Mouse (Mus musculus): ENCODE measurements around the gene Agrp.
"Not testable (repeated sequence)": the region's sequence is repeated elsewhere in the genome, so short reads cannot be mapped to it uniquely, and the experiment has no call there.

Agrp gene

DNA sequence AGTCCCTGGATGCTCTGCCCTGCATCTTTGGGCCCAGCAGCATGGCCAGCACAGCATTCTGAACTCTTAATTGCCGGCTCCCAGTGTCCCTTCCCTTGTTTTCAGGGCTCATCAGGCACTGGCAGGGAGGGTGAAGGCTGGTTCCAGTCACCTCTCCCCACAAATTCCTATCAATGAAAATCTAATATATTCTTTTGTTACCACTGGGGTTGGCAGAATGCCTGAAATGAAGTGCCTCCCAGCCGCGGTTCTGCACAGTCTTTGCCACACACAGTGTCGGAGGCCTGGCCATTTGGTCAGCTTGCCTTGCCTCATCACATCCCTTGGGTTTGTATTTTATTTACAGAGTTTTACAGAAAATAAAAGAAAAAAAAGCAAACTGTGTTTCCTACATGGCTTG lies 15.4 kb downstream of the Agrp start:
- DNase-seq = peak; percentile 52

- peak; percentile 52 for DNase-seq
These were observed 16.1 kb downstream of the Agrp start for GRCm38 (mm10) chr8:105620946-105621720.

DNA sequence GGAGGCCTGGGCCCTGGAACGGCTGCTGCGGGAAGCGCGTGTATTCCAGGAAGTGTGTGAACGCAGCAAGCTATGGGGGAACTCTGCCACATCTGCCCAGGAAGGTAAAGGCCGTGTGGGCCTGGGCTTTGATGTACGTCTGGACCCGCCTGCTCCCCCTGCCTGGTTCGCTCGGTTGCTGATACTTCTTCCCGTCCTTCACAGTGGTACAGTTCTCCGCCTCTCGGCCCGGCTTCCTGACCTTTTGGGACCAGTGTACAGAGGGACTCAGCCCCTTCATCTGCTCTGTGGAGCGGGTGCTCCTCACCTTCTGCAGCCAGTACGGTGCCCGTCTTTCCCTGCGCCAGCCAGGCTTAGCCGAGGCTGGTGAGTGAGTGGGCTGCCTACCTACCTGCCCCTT lies 17.0 kb downstream of the Agrp start:
- DNase-seq = peak; percentile 42

DNA sequence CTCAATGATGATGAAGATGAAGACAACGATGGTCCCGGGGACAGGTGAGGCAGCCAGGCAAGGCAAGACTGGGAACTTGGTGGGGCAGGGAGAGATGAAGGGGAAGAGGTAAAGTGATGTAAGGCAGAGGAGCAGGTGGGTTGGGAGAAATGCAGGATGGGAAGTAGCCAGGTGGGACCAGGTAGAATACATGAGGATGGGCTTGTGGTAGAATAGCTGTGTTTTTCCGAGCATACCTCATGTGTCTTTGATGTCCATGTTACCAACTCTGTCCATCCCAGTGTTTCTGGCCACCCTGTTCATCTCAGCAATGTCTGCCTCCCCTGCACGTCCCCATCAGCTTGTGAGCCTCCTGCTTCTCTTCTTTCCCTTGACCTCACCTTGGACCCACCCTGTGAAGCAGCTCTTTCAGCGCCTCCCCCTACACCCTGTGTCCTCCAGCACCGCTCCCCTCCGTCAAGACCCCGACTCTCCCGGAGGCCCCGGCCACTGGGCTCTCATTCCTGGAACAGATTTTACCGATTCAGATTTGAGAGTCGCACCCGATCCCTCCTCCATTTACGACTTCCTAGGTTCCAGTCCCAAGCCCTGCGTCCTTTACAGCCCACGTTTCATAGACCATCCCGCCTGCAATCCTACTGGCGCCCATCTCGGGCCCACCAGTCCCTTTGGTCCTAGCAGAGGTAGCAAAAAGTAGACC lies 18.2 kb downstream of the Agrp start:
- no peak for DNase-seq

GRCm38 (mm10) chr8:105618279-105618634 lies 18.9 kb downstream of the Agrp start:
- DNase-seq = no peak

DNA sequence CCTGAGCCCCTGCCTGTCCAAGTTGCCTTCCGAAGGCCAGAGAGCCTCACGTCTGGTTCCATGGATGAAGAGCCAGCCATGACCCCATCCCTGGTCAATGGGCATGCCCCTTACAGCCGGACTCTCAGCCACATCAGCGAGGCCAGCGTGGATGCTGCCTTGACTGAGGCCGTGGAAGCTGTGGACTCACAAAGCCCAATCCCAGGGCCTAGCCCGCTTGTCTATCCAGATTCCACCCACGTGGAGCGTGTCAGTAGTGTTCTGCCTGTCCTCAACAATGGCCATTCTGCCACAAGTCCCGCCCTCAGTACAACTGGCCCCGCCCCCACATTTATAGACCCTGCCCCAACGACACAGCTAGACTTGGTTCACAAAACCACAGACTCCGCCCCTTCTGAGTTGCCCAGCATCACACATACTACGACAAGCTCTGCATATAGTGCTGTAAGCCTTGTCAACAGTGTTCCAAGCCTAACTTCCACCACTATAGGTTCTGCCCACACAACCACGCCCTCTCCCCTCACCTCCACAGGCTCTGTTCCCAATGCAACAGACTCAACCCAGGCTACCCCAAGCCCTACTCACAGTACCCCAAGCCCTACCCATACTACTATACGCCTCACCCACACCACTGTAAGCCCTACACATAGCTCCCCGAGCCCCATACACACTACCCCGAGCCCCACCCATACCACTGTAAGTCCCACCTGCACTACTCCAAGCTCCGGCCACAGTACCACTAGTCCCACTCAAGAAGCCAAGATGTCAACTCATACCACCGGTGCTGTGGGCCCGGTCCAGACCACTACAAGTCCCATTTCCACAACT lies 19.5 kb downstream of the Agrp start:
- DNase-seq = peak; percentile 68

- peak; percentile 11 for DNase-seq
These were observed 21.3 kb downstream of the Agrp start for GRCm38 (mm10) chr8:105615942-105616341.

DNA sequence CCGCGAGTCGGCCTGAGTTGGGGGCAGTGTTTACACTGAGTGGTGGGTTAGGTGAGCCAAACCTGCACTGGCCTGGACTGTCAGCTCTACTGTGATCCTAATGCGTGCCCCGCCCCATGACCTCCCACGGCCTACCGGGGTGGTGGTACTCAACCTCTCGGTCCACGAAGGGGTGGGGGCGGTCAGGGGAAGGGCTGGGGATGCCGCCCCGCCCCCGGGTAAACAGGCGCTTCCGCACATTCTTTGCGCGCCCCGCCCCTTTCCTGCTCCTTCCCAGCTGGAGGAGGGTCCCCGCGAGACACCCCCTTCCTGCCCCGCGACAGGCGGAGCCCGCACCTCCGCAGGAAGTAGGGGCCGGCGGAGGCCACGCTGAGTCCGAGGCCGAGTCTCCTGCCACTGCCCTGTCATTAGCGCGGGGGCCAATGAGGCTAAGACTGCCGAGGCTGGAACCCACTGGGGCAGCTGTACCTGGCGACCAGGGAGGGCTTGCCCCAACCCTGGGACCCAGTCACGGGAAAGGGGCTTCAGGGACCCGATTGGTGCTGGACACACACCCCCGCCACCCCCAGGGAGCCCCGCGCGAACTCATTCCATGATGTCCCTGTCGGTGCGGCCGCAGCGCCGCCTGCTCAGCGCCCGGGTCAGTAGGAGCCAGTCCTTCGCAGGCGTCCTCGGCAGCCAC lies 23.2 kb downstream of the Agrp start:
- peak; percentile 91 for DNase-seq

DNA sequence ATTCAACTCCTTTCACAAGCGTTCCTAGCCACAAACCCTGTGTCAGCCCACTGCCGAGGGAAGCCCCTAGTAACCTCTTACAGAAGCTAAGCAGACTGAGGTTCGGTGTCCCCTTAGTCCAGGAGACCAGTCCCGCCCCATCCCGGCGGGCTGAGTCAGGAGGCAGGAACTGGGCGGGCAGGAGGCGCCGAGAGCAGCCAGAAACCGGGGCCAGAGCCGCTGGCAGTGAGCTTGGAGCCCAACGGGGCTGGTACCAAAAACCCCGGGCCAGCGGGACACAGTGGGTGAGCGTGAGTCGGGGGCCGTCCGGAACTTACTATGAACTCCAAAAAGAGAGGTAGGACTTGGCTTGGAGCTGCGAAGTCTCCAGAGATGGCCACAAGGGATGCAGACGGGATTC lies 24.2 kb downstream of the Agrp start:
- peak; percentile 52 for DNase-seq

DNA sequence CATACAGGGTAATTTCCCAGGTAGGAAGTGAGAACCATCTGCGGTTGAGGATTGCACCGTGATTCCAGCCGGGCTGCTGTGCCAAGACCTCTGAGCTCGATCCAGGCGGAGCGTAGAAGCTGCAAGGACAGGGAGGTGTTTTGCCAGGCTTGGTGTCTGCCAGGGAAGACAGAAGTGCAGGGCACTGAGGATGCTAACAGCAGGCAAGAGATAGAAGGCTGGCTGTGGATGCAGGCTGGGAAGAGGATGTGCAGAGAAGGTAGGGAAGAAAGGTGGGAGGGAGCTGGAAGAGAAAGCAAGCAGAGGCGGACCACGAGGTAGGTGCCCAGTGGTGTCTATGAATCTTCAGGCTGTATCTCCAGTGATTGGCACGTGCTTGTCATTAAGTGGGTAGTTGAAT lies 25.4 kb downstream of the Agrp start:
- peak; percentile 10 for DNase-seq

DNA sequence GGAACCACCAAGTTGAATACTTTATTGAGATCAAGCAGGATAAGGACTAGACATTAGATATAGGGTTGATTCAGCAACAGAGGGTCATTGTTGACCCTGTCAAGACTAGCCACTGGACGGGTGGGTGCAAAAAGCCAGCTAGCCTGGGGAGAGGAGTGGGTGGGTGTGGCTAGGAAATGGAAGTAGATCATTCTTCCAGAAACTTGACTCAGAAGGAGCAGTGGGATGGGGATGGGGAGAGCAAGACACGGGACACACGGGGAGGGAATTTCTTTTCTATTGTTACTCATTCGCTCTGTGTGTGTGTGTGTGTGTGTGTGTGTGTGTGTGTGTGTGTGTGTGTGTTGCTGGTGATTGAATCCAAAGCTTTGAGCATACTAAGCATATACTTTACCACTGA lies 27.4 kb downstream of the Agrp start:
- DNase-seq = peak; percentile 7

- peak; percentile 10 for DNase-seq
These were observed 27.8 kb downstream of the Agrp start for GRCm38 (mm10) chr8:105609355-105609754.

- DNase-seq = peak; percentile 75
These were observed 29.5 kb downstream of the Agrp start for GRCm38 (mm10) chr8:105607684-105608083.

DNA sequence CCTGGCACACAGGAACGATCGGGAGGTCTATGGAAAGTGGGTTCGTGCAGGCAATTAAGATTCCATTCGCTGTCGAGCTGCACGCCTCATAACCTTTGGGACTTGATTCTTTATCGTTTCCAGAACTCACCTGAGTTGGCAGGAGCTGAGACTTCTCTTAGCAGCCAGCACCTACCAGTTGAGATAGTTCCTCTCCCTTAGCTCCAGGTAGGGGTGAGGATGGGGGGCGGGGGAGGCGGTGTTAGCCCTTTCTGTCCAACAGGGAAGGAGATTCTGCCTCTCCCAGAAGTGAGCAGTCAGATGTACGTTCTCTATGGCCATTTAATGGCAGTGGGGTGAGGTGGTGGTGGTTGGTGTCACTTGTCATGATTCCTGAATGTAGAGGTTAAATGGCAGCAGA lies 30.1 kb downstream of the Agrp start:
- peak; percentile 48 for DNase-seq

DNA sequence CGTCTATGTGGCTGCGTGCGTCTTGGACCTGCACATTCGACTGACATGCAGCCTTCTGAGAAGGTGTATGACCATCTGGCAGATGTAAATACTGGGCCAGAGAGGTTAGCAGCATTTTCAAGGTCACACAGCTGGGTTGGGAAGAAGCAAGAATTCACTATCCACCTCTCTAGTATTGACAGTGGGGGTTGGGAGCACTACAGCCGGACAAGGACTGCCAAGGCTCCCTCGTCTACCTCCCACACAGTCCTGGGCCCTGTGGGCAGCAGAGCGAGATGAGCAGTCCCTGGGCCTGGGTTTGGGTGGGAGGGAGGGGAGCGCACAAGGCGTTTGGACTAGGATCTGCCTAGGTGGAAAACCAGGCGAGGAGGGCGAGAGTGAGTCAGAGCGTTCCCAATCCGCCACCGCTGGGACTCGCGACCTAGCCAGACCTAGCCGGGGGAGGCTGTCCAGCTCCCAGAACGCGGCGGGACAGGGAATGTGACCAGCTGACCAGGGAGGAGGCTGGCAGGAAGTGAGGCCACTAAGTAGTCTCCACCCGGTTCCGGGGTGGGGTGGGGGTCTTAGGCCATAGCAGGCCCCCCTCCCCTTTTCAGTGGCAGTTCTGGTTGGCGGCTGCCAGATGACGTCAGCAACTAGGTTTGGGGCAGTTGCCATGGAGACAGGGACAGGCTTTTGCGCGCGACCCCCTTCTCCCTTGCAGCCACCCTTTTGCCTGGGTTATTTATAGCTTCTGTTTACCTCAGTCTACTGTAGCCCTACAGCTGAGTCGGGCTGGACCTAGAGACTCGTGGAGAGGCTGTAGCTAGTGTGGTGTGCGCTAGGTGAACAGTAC lies 30.8 kb downstream of the Agrp start:
- peak; percentile 89 for DNase-seq

DNA sequence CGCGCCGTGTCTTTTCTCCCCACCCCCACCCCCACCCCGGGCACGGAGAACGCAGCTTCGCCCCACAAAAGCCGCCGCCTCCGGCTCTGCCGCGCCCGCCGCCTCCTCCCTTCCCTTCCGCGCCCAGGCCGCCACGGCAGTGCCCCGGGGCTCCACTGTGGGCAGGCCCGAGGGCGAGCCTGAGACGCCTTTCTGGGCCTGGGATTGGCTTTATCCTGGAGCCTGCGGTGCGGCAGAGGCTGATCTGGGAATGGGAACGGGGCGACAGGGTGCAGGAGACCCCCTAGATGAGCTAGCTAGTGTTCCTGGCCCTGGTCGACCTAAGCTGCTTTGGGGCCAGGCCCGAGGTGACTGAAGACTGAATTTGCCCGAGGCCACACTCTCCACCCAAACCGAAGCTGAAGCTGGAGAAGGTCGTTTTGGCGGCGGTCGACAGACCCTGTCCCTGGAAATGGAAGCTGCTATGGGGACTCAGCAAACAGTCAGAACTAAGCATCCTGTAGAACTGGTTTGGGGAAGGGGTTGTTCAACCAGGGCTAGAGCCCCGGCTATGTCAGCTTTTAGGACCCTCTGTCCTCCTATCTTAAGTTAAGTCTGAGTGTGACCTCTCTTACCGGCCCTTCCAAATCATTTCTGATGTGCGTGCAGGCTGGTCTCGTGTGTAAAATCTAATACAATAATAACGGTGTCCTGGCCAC lies 31.6 kb downstream of the Agrp start:
- peak; percentile 80 for DNase-seq

- DNase-seq = peak; percentile 94
These were observed 32.3 kb downstream of the Agrp start, which contains the start of gene Ripor1 for GRCm38 (mm10) chr8:105604804-105605381. Gene Ripor1, plus strand, starts transcription at chr8:105605255.

GRCm38 (mm10) chr8:105602540-105602939 lies 34.7 kb downstream of the Agrp start:
- not testable (repeated sequence) for DNase-seq

- no peak for DNase-seq
These were observed 35.9 kb downstream of the Agrp start for GRCm38 (mm10) chr8:105601301-105601700.

GRCm38 (mm10) chr8:105598777-105599176 lies 38.4 kb downstream of the Agrp start:
- DNase-seq = no peak
